Mouse (Mus musculus): ENCODE measurements at regions not wholly inside any gene's neighbourhood (a gene's known extent, or its start where the extent isn't known, plus 50 kb on each side); places are given as distances from the start of the nearest gene placed in this dataset.

DNA sequence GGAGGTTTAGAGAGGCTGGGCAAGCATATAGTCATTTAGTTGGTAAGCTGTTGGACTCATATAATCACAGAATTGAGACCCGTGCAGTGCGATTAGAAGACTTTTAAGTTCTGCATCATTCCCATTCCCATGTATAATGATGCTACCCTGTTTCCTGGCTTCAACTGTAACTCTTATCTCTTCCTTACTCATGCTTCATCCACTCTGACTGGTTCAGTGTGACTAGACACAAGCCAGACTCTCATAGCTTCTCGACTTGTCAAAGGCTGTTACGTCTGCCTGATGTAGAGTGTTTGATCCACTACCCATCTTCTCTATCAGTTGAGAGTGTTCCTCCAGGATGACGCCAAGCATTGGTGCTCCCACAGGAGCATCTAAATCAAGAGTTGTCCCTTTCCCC lies 131.6 kb downstream of the Dact1 start:
- no peak overlapping the region for H3K27ac ChIP-seq
- no peaks in the 10 kb centered on the region for H3K27me3 ChIP-seq (ENCODE audit: control insufficient read depth, insufficient read depth, low read length)
- no peaks in the 10 kb centered on the region for H3K36me3 ChIP-seq (replicated peaks; ENCODE audit: control insufficient read depth, insufficient read depth)
- H3K9me3 ChIP-seq (ENCODE audit: control insufficient read depth, low read length): no peaks in the 10 kb centered on the region
- ATAC-seq (ENCODE audit: low FRiP score) (no peak), DNase-seq (ENCODE audit: low spot score) (no peak)
- no peak overlapping the region for H3K4me2 ChIP-seq (replicated peaks)
- no peaks in the 10 kb centered on the region for H3K4me1 ChIP-seq (replicated peaks; ENCODE audit: control insufficient read depth, insufficient read depth, low read length)
- 87% methylated on average over 5 of the region's 5 CpGs for WGBS
- H3K4me3 ChIP-seq (replicated peaks; ENCODE audit: low read length): no peak overlapping the region
- no peak overlapping the region for H3K9ac ChIP-seq

DNA sequence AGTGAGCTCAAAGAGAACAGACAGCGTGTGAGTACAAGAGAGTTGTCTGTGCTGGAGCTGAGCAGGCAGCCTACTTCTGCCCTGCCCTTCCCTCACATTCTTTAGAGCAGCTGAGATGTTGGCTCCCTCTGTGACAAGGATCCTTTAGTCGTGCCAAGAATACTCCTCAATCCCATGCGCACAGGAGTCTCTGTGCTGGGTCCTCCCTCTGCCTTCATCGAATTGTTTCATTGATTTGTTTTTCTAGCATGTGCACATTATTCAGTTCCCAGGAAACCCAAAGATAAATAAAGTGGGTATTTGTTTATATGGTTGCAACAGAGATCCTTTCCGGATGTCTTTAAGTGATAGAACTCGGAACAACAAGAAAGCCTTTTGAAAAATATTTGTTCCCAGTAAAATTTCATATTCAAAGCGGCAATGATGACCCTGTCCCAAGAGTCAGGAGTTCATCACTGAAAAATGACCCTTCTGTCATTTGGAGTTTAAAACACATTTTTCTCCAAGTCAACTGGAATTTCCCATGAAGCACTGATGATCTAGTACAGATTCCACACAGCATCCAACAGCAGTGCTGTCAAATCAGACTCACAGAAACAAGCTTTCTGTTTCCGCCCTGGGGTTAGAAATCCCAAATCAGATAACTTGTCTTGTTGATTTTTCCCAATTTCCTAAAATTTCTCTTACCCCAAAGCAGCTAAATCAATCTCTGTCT lies 136.7 kb downstream of the Dact1 start:
- no peak overlapping the region for H3K4me2 ChIP-seq (replicated peaks)
- no peak overlapping the region for H3K4me3 ChIP-seq (replicated peaks; ENCODE audit: low read length)
- no peaks in the 10 kb centered on the region for H3K4me1 ChIP-seq (replicated peaks; ENCODE audit: control insufficient read depth, insufficient read depth, low read length)
- H3K27me3 ChIP-seq (ENCODE audit: control insufficient read depth, insufficient read depth, low read length): no peaks in the 10 kb centered on the region
- no peaks in the 10 kb centered on the region for H3K36me3 ChIP-seq (replicated peaks; ENCODE audit: control insufficient read depth, insufficient read depth)
- no peak overlapping the region for H3K9ac ChIP-seq
- WGBS: 72% methylated on average over 8 of the region's 8 CpGs
- no peak for DNase-seq (ENCODE audit: low spot score)
- no peaks in the 10 kb centered on the region for H3K9me3 ChIP-seq (ENCODE audit: control insufficient read depth, low read length)
- H3K27ac ChIP-seq: no peak overlapping the region
- no peak for ATAC-seq (ENCODE audit: low FRiP score)

DNA sequence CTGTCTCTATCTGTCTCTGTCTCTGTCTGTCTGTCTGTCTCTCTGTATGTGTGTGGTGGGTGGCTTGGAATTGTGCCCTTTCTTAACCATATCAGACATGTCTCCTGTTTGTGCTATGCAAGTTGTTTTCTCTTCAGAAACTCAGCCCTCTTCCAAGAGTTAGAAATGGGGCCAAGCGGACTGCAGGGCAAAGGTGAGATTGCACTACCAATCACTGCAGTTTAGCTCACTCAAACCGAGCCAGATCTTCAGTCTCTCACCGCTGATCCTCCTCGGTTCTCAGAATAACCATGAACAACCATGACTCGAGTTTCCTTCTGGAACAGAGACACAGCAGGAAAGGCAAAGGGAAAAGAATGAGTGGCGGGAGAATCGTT lies 137.2 kb downstream of the Dact1 start:
- Histone ChIP-seq H3K4me3 (replicated peaks; ENCODE audit: low read length) (no peak overlapping the region), H3K9ac (no peak overlapping the region), H3K27ac (no peak overlapping the region), H3K4me2 (replicated peaks) (no peak overlapping the region), H3K27me3 (ENCODE audit: control insufficient read depth, insufficient read depth, low read length) (no peaks in the 10 kb centered on the region), H3K4me1 (replicated peaks; ENCODE audit: control insufficient read depth, insufficient read depth, low read length) (no peaks in the 10 kb centered on the region), H3K9me3 (ENCODE audit: control insufficient read depth, low read length) (no peaks in the 10 kb centered on the region), H3K36me3 (replicated peaks; ENCODE audit: control insufficient read depth, insufficient read depth) (no peaks in the 10 kb centered on the region)
- no peak for ATAC-seq (ENCODE audit: low FRiP score)
- no peak for DNase-seq (ENCODE audit: low spot score)
- 29% methylated on average over 7 of the region's 7 CpGs for WGBS

DNA sequence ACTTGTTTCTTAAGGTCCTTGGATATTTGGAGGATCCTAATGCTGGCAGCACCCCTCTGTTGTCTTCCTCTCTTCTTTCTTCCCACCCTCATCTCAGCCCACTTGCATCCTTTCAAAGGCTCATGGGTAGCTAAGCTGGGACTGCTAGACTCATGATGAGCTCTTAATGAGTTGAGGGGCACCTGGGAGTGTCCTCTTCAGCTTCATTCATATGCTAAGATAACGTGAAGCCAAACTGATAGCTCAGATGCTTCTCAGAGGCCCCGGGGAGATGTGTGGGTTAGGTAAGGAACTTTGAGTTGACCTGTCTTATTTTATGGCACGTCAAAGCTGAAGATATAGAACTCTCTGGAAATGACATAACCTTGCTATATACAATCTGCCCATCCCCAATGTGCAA lies 139.3 kb downstream of the Dact1 start:
- 67% methylated on average over 3 of the region's 3 CpGs for WGBS
- Histone ChIP-seq H3K4me2 (replicated peaks) (no peak overlapping the region), H3K4me1 (replicated peaks; ENCODE audit: control insufficient read depth, insufficient read depth, low read length) (no peaks in the 10 kb centered on the region), H3K4me3 (replicated peaks; ENCODE audit: low read length) (no peak overlapping the region), H3K9me3 (ENCODE audit: control insufficient read depth, low read length) (no peaks in the 10 kb centered on the region), H3K9ac (no peak overlapping the region), H3K27ac (no peak overlapping the region), H3K36me3 (replicated peaks; ENCODE audit: control insufficient read depth, insufficient read depth) (no peaks in the 10 kb centered on the region), H3K27me3 (ENCODE audit: control insufficient read depth, insufficient read depth, low read length) (no peaks in the 10 kb centered on the region)
- DNase-seq (ENCODE audit: low spot score): no peak
- no peak for ATAC-seq (ENCODE audit: low FRiP score)

DNA sequence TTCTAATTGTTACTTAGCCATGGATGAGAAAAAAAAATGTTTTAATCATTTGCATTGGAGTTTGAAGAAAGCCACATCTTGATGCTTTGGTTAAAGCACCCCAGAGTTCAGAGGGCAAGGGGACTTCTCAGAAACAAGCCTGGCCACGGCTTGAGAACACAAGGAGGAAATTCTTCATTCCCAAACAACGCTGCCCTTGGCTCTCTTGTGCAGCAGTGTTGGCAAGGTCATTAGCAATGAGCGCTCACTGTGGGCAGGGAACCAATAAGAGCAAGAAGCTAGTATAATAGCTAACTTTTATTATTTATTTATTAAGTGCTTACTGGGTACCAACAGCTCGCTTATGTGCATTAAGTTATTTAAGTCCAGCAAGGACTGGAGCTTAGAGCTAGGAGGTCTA lies 140.4 kb downstream of the Dact1 start:
- WGBS: 64% methylated on average over 4 of the region's 4 CpGs

DNA sequence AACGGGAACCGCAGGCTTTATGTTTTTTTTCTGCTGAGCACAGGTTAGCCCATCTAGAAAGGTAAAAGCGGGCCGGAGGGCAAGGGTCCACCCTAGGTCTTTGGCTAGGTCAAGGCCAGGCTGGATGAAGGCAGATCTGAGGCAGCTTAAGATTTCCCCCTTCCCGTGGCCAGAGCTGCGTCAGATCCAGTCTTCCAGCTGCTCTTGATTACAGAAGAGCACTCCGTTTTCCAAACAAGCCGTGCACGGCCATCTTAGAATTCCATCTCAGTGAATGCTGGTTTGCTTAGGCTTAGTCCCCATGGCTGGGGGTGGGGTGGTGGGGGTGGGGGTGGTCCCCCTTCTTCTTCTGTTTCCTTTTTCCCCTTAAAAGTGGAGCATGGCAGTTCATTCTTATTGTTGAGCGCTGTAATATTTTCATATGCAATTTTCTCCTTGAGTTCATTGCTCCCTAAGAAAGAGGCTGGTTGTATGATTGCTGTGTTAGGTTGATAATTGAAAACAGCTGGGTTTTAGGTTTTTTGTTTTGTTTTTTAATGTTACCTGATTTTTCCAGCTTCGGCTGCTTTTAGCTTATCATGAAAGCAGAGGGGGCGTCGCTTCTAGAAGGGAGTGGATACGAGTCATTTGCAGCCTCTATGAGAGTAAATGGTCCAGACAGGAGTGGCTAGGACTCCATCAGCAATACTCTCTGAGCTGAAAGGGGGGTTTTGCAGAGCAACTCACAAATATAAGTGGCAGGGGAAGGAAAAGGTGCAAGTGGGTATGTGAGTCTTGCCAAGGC lies 141.2 kb downstream of the Dact1 start:
- H3K9ac ChIP-seq: no peak overlapping the region
- no peaks in the 10 kb centered on the region for H3K4me1 ChIP-seq (replicated peaks; ENCODE audit: control insufficient read depth, insufficient read depth, low read length)
- no peaks in the 10 kb centered on the region for H3K36me3 ChIP-seq (replicated peaks; ENCODE audit: control insufficient read depth, insufficient read depth)
- no peaks in the 10 kb centered on the region for H3K27me3 ChIP-seq (ENCODE audit: control insufficient read depth, insufficient read depth, low read length)
- no peak overlapping the region for H3K4me3 ChIP-seq (replicated peaks; ENCODE audit: low read length)
- ATAC-seq (ENCODE audit: low FRiP score) (no peak), DNase-seq (ENCODE audit: low spot score) (no peak)
- H3K4me2 ChIP-seq (replicated peaks): no peak overlapping the region
- 82% methylated on average over 14 of the region's 14 CpGs for WGBS
- H3K27ac ChIP-seq: no peak overlapping the region
- H3K9me3 ChIP-seq (ENCODE audit: control insufficient read depth, low read length): no peaks in the 10 kb centered on the region

More for the DNA sequence above, 140.4 kb downstream of the Dact1 start:
- DNase-seq (ENCODE audit: low spot score) (no peak), ATAC-seq (ENCODE audit: low FRiP score) (no peak)
- Histone ChIP-seq H3K27me3 (ENCODE audit: control insufficient read depth, insufficient read depth, low read length) (no peaks in the 10 kb centered on the region), H3K9ac (no peak overlapping the region), H3K4me2 (replicated peaks) (no peak overlapping the region), H3K9me3 (ENCODE audit: control insufficient read depth, low read length) (no peaks in the 10 kb centered on the region), H3K36me3 (replicated peaks; ENCODE audit: control insufficient read depth, insufficient read depth) (no peaks in the 10 kb centered on the region), H3K27ac (no peak overlapping the region), H3K4me1 (replicated peaks; ENCODE audit: control insufficient read depth, insufficient read depth, low read length) (no peaks in the 10 kb centered on the region), H3K4me3 (replicated peaks; ENCODE audit: low read length) (no peak overlapping the region)

DNA sequence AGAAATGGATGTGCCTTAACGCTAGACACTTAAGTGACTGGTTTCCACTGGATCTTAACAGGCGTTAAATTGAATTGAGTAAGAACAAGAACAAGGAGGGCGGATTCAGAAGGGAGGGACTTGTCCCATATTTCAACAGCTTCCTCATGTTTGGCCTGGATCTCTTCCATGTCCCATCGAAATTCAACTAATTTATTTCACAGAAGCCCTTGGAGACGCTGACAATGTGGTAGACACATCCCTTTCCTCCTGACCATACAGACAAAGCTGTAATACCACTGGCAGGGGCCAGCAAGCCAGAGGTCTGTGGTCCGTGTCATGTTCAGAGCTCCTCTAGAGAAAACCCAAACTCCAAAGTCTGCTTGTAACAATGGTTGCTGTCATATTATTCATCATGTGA lies 147.2 kb downstream of the Dact1 start:
- Histone ChIP-seq H3K9ac (no peak overlapping the region), H3K4me3 (replicated peaks; ENCODE audit: low read length) (no peak overlapping the region), H3K9me3 (ENCODE audit: control insufficient read depth, low read length) (no peaks in the 10 kb centered on the region), H3K36me3 (replicated peaks; ENCODE audit: control insufficient read depth, insufficient read depth) (no peaks in the 10 kb centered on the region), H3K27ac (no peak overlapping the region), H3K27me3 (ENCODE audit: control insufficient read depth, insufficient read depth, low read length) (no peaks in the 10 kb centered on the region), H3K4me2 (replicated peaks) (no peak overlapping the region), H3K4me1 (replicated peaks; ENCODE audit: control insufficient read depth, insufficient read depth, low read length) (no peaks in the 10 kb centered on the region)
- no peak for ATAC-seq (ENCODE audit: low FRiP score)
- 82% methylated on average over 6 of the region's 6 CpGs for WGBS
- no peak for DNase-seq (ENCODE audit: low spot score)

DNA sequence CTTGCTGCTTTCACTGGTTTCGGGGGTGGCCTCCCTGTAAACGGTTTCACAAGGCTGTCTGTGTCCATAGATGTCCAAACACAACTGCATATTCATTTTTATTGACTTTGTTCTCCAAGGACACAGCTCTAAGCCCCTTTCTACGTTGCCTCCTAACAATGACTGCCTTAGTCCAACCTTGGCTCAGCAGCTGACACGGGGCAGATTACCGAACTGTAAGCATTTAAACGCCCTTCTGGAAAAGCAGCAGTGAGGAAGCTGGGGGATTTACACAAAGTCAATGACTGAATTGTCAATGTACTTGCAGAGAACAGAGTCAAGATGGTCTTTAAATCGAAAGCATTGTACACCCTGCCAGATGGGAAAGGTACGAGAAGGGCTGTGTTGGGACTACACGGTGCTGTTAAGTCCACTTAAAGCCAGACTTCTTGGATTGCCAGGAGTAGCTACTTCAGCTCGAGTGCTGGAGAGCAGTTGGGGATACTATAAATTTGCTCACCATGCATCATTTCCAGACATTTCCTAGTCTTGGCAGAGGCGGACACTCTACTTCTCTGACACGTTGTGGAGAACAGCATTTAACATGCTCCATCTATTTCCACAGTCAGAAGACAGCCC lies 149.0 kb downstream of the Dact1 start:
- H3K4me2 ChIP-seq (replicated peaks): no peak overlapping the region
- ATAC-seq (ENCODE audit: low FRiP score): no peak
- H3K9ac ChIP-seq: no peak overlapping the region
- H3K4me1 ChIP-seq (replicated peaks; ENCODE audit: control insufficient read depth, insufficient read depth, low read length): no peaks in the 10 kb centered on the region
- H3K9me3 ChIP-seq (ENCODE audit: control insufficient read depth, low read length): no peaks in the 10 kb centered on the region
- no peak for DNase-seq (ENCODE audit: low spot score)
- no peaks in the 10 kb centered on the region for H3K36me3 ChIP-seq (replicated peaks; ENCODE audit: control insufficient read depth, insufficient read depth)
- 69% methylated on average over 12 of the region's 12 CpGs for WGBS
- no peak overlapping the region for H3K4me3 ChIP-seq (replicated peaks; ENCODE audit: low read length)
- H3K27ac ChIP-seq: no peak overlapping the region; the same call in 1 of the 2 replicates
- no peaks in the 10 kb centered on the region for H3K27me3 ChIP-seq (ENCODE audit: control insufficient read depth, insufficient read depth, low read length)

DNA sequence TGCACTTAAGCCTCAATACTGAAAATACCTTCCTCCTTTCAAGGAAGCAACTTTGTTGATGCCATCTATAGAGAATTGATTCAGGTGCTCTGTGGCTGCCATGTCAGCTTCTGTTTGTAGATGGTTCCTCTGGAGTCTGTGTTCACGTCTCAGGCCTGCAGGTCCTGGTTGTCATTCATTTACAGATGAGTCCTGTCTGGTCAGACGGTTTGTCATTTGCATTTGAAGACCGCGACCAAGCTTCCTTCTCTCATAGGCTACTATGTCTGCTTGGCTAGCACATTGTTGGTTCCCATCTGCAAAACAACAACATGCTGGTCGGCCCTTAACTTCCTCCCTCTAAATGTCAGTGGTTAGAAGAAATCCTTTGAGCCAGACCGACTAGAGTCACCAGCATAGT lies 151.0 kb downstream of the Dact1 start:
- Histone ChIP-seq H3K36me3 (replicated peaks; ENCODE audit: control insufficient read depth, insufficient read depth) (no peaks in the 10 kb centered on the region), H3K4me1 (replicated peaks; ENCODE audit: control insufficient read depth, insufficient read depth, low read length) (no peaks in the 10 kb centered on the region), H3K9ac (no peak overlapping the region), H3K9me3 (ENCODE audit: control insufficient read depth, low read length) (no peaks in the 10 kb centered on the region), H3K4me2 (replicated peaks) (no peak overlapping the region), H3K4me3 (replicated peaks; ENCODE audit: low read length) (no peak overlapping the region), H3K27me3 (ENCODE audit: control insufficient read depth, insufficient read depth, low read length) (no peaks in the 10 kb centered on the region), H3K27ac (no peak overlapping the region)
- DNase-seq (ENCODE audit: low spot score) (no peak), ATAC-seq (ENCODE audit: low FRiP score) (no peak)
- WGBS: 34% methylated on average over 6 of the region's 6 CpGs
